Mouse (Mus musculus) frontal cortex, adult 2 months (tissue): ENCODE measurements around the gene Spata33. TPM values are rescaled to one million over a fixed set of nuclear protein-coding genes. Genes with fewer than 3 reads are reported as not detected.

Experiments
- DNase-seq, 2 experiments: peaks; one replicate each; pipeline ENCODE4 v3.0.0; 2022; ENCODE audit warnings: low spot score in 1 of 2; ENCODE audit errors: extremely low spot score in 1 of 2
- polyA plus RNA-seq: library from polyadenylated mRNA; depleted of rRNA; stranded (reverse); fragments of >200 nt; gene quantifications from 2 replicates; pipeline ENCODE4 v1.2.3, GENCODE M21; 2012

The Spata33 gene
- polyA plus RNA-seq, 1 experiment, result 9.3 TPM

DNA sequence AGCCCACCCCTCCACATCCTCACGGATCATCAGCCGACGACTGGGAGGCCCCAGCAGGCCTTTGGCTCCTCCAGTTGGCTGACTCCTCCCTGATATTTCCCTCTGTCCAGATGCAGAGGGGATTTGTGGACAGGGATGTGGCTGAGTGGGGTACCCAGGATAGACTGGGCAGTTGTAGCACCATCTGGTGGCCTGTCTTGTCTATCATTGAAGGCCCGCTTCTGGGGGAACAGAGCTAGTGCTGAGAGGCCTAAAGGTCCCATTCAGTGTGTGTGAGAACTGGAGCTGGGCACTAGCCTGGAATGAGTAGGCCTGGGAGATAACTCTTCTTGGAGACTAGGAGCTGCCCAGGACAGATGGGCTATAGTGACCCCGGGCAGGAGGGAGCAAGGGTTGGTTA is 19.1 kb downstream of the Spata33 start:
- peak in 1 of 2 experiments; percentile 40 for DNase-seq

DNA sequence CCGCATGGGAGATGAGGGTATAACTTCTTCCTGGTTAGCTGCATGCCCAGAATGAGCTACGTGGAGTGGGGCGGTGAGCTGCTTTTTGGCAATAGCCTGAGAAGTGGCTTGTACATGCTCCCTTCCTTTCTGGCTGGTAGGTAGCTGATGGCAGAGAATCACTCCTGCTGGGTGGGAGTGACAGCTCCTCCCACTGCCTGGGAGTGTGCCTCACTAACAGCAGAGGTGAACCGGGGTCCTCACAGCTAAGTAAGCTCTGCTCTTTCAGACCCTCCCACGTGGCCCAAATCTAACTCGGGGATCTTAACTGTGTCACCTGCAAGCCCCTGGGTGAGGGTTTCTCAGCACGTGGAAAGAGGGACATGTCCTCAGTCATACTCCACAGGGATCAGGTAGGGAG is 19.9 kb downstream of the Spata33 start:
- DNase-seq, result peak in 1 of 2 experiments; percentile 48

DNA sequence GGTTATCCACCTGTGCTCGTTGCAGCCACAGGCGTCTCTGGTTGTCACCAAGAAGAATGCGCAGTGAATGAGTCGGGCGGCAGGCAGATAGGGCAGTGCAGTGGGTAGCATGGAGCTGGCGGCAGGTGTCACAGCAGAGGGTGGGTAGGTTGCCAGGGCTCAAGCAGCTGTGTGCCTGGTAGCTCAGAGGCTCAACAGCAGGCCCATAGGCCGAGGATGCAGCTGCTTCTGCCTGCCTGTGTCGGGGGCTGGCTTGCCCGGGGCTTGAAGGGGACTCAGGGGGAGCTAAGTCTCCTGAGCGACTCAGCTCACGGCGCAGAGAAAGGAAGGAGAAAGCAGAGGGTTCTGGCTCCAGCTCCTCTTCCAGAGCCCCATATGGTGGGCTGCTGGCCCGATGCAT is 20.7 kb downstream of the Spata33 start:
- DNase-seq, result no peak

DNA sequence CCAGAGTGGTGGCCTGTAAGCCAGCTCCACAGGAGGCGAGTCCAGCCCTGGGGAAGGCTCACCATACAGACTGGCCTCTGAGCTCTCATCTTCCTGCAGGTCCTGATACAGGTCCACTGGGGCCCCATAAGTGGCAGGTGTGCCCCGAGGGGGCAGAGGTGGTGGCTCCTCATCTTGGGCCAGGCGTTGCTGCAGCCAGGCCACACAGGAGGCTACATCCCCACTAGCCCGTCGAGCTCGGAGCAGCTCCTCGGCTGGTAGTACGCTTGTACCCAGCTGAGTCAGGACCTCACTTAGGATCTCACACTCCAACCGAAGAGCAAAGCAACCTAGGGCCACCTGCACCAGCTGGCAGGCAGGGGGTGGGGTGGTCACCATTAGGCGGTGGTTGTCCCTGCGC is 21.1 kb downstream of the Spata33 start:
- no peak for DNase-seq

DNA sequence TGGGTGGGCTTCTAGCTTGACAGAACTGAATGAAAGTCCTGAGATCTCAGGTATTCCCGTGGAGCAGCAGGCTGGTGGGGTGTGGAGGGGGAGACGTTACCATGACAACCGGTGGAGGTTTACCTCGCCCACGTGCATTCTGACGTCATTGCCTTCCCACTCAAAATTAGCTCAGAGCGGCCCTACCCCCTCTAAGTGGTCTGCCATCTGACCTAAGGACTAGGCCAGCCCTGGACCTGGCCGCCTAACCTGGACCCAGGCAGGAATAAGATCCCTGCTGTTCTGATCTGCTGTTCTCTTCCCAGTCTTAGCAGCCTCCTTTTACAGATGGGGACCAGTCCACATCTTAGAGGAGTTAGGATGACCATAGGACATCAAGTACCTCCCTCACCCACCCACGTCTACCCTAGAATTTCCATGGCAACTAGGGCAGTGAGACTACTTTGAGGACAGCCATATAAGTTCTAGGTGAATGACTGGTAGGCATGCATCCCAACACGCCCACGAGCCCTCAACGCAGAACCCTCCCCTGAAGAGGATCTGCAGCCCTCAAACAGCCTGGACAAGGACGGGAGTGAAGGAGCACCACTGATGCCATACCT is 22.4 kb downstream of the Spata33 start:
- peak; percentile 83 to 91 for DNase-seq

DNA sequence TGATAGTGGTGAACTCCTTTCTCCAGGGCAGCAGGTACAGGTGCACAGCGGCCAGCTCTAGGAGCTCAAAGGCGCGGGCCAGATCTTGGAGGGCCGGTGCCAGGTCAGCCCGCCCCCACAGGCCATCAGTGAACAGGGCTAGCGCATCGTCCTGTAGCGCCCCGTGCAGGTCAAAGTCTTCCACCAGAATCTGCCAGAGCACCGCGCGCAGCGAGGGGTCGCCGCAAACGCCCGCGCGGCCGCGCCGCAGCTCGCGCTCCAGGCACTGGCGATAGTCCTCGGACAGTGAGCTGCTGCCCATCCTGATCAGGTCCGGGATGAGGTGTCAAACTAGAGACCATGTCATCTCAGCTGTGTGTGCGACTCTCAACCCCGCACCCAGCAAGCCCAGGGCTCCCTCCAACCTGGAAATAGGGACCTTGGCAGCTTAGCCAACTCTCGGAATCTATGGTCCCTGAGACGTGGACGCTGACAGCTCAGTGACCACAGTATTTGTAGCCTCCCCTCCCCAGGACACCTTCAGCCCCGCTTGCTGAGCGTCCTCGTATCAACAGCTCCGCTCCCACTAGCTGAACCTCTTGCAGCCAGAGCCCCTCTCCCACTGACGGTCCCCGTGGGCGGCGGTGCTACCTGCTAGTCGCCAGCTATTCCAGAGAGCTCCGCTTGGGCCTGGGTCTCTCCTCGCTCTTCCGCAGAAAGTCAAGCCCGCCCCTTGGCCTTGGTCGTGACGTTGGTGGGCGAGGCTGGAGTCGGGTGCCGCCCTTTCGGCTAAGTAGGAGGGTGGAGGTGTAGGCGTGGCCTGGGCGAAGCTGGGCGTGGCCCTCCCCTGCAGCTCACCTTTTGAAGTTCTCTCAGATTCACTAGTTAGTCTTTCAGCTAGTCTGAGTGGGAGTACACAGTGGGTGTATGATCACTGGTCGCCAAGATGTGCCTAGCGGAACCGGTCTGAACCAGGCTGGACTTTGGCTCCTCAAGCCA is 23.2 kb downstream of the Spata33 start, which contains the start of gene Spata2l:
Spata2l (minus strand) TSS at position 714 of the 978 bp plus-strand sequence.
- peak in 1 of 2 experiments; percentile 90 for DNase-seq

DNA sequence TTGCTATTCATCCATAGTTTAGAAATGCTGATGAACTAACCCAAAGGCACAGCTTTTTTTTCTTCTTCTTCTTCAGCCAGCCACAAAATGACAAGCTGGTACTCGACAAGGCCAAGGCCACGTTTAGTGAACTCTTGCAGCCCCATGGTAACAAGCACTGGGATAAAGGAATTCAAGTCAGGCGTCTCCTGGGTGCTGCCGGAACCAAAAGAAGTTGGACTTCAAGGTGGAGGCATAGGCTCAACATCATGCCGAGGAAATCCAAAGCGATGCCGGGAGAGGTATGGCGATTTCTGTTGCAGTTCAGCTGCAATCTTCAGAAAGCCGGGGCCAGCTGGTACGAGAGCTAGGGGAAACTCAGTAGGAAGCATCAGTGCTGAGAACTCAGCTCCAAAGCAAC is 26.8 kb downstream of the Spata33 start:
- DNase-seq, result no peak

DNA sequence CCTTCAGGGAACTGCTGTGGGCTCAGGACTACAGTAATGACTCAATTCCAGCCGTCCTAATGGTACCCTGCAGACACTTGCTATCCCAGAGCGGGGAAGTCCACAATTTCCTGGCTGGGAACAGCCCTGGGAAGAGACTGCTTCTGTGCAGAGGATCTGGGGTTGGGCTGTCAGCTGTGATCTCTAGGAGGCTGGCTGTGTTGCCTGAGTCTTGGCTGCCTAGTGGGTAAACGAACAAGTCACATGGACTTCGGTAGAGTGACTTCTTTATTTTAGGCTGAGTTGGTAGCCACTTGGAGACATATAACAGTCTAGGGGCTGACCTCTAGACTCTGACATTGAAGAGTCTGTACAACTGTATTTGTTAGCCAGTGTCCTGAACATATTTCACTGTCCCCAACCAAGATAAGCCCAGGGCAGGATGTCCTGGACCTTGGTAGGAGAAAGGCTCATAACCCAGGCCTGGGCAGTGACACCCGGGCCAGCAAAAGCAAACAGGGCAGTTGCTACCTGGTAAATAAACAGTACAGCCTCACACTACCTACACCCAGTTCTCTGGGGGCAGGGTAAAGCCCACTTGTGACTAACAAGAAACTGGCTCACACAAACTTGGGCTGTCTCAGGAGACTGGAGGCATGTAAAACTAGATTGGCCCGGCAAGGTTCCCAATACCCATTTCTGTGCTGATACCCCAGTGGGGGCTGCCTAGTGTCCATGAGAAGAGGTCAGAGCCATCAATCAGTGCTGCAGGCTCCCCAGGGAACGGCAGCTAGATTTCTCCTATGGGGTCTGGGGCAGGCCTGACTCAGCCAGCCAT is 29.7 kb downstream of the Spata33 start:
- no peak for DNase-seq

DNA sequence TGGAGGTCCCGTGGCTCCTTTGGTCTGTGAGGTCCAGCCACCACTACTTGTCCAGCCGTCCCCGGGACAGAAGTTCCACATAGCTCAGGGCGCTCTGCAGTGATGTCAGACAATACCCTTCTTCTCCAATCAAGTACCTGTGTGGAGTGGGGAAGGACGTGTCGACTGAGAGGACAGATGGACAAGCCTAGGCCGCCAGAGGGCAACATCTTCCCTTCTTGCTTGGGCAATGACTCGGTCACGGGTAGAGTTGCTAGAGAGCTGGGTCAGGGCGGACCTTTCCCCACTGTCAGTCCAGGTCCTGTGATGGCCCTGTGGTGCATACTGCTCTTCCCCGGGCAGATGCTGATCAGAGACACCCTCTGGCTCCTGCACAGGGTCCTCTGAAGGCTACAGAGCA is 30.4 kb downstream of the Spata33 start:
- no peak for DNase-seq

DNA sequence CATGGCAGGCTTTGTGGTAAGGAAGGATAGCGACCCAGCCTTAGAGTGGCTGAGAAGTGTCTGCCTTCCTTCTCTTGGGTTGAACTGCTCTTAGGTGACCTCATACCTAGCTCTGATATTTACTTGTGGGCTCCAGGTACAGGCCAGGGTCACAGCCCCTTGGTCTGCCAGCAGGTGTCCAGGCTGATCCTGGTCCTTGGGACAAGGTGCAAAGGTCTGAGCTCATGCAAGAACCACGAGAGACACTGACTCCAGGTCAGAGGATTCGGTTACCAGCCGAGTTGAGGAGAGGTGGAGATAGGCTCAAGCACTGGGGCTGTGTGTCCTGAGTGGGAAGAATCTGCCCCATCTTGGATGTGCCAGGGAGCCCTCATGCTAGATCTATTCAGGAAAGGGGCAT is 31.8 kb downstream of the Spata33 start:
- DNase-seq, result no peak

DNA sequence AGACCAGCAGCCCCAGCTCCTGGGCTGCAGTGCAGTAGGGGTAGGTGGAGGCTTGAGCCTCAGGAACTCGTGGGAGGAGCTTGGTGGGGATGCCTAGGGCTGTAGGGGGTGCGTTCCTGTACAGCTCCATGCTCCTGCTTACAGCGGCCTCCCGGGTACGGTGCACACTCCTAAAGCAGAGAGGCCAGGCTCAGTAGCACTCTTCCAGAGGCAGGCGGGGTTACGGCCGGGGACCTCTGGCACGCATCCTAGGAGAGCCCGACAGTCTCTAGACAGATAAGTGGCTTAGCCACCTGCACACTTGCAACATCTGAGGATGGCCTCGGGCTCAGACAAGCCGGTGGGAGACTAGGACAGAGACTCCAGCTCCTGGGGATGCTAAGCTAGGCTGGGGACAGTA is 32.9 kb downstream of the Spata33 start:
- no peak for DNase-seq

DNA sequence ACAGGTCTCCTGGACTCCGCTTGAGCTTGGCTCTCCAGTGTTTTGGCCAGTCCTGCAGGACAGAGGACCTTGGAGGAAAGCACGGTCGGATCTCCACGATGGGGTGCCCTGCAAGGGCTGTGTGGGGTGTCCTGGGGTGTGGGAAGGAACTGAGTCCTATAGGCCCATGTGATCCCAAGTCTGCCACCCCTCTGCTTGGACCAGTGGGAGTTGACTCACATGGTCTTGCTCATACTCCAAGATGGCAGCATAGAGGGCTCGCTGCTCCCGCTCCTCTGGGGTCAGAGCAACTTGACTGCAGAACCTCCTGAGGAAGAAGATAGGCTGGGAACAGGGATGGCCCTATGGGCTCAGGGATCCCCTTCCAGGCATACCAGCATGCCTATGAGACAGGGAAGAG is 35.1 kb downstream of the Spata33 start:
- no peak for DNase-seq

DNA sequence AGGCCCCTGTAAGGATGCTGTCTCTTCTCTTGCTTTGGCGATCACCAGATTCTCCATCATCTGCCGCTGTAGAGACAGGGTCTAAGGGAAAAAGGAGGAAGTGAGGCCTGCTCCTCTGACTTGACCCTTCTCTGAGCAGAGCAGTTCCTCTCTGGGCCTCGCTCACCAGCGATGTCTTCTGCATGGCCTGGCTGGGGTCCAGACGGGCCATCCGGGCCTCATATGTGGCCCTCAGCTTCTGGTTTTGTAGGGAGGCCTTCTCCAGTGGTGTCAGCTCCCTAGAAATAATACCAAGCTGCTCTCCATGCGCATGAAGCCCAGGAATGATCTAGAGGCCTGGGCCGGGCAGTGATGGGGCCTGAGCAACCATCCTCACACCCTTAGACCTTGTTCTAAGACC is 36.0 kb downstream of the Spata33 start:
- no peak for DNase-seq

DNA sequence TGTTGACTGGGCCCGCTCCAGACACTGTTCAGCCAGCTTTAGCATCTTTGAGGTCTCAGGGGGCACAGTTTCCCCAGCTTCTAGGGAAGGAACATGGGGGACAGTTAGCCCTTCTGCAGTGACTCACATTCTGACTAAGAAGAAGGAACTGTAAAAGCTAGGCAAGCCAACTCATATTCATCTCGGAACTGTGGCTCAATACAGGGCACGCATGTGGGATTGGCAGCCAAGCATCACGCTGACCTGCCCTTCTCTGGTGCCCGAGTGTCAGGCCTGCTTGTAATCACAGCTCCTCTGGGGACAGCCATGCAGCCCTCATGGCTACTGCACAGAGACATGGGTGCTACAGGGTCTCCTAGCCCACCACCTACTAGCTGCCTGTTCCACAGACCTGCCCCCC is 38.3 kb downstream of the Spata33 start:
- DNase-seq, result no peak

DNA sequence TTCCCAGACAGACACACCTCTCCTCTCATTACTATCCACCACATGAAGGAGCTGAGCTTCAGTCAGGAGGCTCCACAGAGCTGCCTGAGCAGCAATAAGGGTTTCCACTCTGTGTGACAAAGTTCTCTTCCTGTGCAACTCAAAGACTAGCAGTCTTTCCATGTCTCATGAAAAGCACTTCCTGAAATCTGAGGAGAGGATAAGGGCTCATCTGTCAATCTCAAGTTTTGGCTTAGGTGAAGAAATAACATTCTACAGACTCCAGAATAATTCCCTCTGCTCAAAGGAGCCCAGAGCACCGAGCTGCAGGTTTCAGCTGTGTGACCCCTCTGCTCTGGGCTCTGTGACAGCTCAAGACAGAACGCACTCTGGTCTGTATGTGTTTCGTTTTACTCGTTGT is 40.3 kb downstream of the Spata33 start:
- no peak for DNase-seq

DNA sequence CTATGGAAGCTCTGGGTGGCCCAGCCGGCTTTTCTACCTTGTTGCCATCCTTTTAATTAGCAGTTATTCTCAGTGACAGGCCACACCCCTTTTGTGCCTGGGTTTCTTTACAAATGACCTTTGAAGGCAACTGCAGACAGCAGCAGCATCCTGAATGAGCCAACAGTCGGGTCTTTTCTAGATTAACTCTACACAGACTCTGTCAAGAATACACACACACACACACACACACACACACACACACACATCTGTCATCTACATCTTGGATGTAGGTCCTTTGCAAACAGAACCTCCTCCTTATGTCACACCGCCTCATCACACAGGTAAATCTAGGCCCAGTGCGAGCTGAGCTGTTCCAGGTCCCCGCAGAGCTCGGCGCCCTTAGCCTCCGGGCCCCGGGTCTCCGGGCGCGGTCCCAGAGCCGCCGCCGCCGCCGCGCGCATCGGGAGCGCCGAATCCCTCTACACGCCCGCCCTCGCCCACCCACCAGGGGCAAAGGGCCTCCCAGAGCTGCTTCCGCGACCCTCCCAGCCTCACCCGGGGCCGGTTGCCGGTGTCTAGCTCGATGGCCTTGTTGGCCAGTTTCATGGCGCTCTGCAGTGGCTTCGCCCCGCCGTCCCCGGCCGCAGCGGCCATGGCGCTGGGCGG is 40.9 kb downstream of the Spata33 start:
- DNase-seq, result peak in 1 of 2 experiments; percentile 31

DNA sequence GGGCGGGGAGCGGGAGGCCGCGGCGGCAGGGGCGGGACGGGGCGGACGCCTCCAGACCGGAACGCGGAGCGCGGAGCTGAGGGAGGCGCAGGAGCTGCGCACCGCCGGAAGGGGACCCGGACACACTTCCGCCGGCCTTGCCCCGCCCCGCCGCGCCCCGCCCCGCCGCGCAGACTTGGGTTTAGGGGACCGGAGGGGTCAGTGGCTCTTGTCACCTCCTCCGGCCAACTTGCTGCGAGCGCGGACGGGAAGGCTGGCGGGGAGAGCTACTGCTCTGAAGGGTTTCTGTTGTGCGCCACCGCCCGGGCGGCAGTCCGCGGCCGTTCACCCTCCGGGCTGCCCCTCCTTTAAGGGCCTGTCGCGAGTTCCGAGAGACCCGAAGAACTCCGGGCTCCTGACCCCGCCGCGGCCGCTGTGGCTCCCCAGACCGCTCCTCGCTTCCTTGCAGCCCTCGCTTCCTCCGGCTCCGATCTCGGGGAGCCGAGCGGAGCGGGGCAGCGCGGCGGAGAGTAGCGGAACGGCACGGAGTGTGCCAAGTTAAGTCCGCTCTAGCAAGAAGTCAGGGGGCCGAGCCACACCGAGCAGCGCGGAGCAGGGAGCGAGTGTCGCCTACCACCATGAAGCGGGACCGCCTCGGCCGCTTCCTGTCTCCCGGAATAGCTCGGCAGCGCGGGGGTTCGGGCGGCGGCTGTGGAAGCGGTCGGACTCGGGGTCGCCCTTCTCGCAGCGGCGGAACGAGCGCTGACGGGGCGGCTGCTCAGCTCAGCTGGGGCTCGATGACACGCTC is 41.7 kb downstream of the Spata33 start, which contains the start of the genes Zfp276 and Vps9d1:
Zfp276 (plus strand) TSS at position 97 of the 787 bp plus-strand sequence.
Vps9d1 (minus strand) TSS at position 250 of the 787 bp plus-strand sequence.
- DNase-seq, result peak in 1 of 2 experiments; percentile 82

DNA sequence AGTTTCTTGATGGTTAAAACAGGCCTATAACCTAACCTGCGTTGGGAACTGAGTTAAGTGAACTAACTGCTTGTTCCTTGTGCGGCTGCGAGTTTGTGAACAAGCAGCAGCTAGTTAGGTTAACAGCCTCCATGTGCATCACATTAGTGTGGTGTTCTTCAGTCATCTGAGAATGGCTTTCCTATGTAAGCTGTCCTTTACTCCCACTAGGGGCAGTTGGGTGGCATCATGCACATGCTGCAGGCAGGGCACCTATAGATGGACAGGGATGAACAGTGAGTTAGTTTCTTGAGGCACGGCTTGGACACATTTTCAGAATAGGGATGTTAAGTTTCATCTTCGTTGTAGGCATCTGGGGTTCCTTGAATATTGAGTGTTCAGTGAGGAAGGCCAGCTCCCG is 42.5 kb downstream of the Spata33 start:
- DNase-seq, result no peak

DNA sequence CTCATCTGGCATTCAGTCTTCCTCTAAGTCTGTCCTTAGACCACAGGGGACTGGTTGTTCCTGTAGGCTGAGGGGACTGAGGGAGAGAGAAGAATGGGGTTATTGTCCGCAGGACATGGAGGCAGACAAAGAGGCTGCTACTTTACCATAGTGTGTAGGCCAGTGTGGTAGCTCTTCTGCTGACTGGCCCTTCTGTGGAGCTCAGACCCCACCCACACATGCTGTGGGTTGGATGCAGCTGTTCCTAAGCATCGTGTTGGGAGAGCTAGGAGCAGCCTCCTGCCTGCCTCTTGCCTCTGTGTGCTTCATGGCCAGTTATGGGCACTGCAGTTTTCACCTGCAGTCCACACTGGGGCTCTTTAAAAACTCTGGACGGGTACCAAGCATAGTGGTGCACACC is 44.5 kb downstream of the Spata33 start:
- peak; percentile 56 to 63 for DNase-seq
